Mouse (Mus musculus): ENCODE results near the gene Stxbp4.

Stxbp4 gene

GRCm38 (mm10) chr11:90637440-90638311, at the start of gene Stxbp4, which contains the start of gene Cox11:
Stxbp4 (minus strand) TSS chr11:90638084.
Cox11 (plus strand) TSS chr11:90638173.
- peak; percentile 96 to 98 for DNase-seq

GRCm38 (mm10) chr11:90687040-90687439, 49.2 kb upstream of the Stxbp4 start:
- no peak for DNase-seq

- DNase-seq: peak in 1 of 2 experiments; percentile 10
These were observed 48.6 kb upstream of the Stxbp4 start for GRCm38 (mm10) chr11:90686287-90687025.

GRCm38 (mm10) chr11:90685196-90685595, 47.3 kb upstream of the Stxbp4 start:
- DNase-seq: no peak

- no peak for DNase-seq
These were observed 46.9 kb upstream of the Stxbp4 start for GRCm38 (mm10) chr11:90684765-90685164.

- DNase-seq: no peak
These were observed 43.3 kb upstream of the Stxbp4 start for GRCm38 (mm10) chr11:90681171-90681570.

GRCm38 (mm10) chr11:90678582-90678981, 40.7 kb upstream of the Stxbp4 start:
- no peak for DNase-seq

GRCm38 (mm10) chr11:90677771-90678288, 39.9 kb upstream of the Stxbp4 start:
- DNase-seq: no peak

GRCm38 (mm10) chr11:90677027-90677426, 39.1 kb upstream of the Stxbp4 start:
- no peak for DNase-seq

- no peak for DNase-seq
These were observed 37.7 kb upstream of the Stxbp4 start for GRCm38 (mm10) chr11:90675479-90676110.

GRCm38 (mm10) chr11:90667325-90667724, 29.4 kb upstream of the Stxbp4 start:
- DNase-seq: no peak

GRCm38 (mm10) chr11:90666916-90667315, 29.0 kb upstream of the Stxbp4 start:
- no peak for DNase-seq

- DNase-seq: no peak
These were observed 28.4 kb upstream of the Stxbp4 start for GRCm38 (mm10) chr11:90666144-90666757.

- DNase-seq: no peak
These were observed 27.3 kb upstream of the Stxbp4 start for GRCm38 (mm10) chr11:90665161-90665560.

GRCm38 (mm10) chr11:90664345-90664986, 26.6 kb upstream of the Stxbp4 start:
- DNase-seq: no peak

- no peak for DNase-seq
These were observed 25.9 kb upstream of the Stxbp4 start for GRCm38 (mm10) chr11:90663618-90664297.

GRCm38 (mm10) chr11:90663052-90663451, 25.2 kb upstream of the Stxbp4 start:
- no peak for DNase-seq

- DNase-seq: no peak
These were observed 22.8 kb upstream of the Stxbp4 start for GRCm38 (mm10) chr11:90660662-90661061.

GRCm38 (mm10) chr11:90657527-90657926, 19.6 kb upstream of the Stxbp4 start:
- DNase-seq: no peak

GRCm38 (mm10) chr11:90652603-90653002, 14.7 kb upstream of the Stxbp4 start:
- DNase-seq: no peak

GRCm38 (mm10) chr11:90650231-90650885, 12.5 kb upstream of the Stxbp4 start:
- DNase-seq: no peak

Measured in cerebellum, postnatal 25 days (tissue).